Mouse (Mus musculus) frontal cortex, adult (tissue): ENCODE results near the gene Gm28710.

Experiments used
- ATAC-seq: cut with Nextera tagmentation; 2 replicates; pipeline ENCODE4 v1.9.2; 2017; ENCODE audit warnings: mild to moderate bottlenecking, moderate library complexity, mixed read lengths; ENCODE audit not compliant: low TSS enrichment

Gm28710 gene

GRCm38 (mm10) chr5:16791243-16791860 is at the start of gene Gm28710:
TSS of gene Gm28710 (plus strand) at chr5:16791810.
- ATAC-seq = no peak

GRCm38 (mm10) chr5:16777176-16777575 is 14.4 kb upstream of the Gm28710 start:
- no peak for ATAC-seq

GRCm38 (mm10) chr5:16778610-16779172 is 12.9 kb upstream of the Gm28710 start:
- ATAC-seq = no peak

- ATAC-seq = no peak
Observed at GRCm38 (mm10) chr5:16785627-16786026, 6.0 kb upstream of the Gm28710 start.

GRCm38 (mm10) chr5:16794972-16795371 is 3.4 kb downstream of the Gm28710 start:
- peak; percentile 99 for ATAC-seq

- ATAC-seq = no peak
Observed at GRCm38 (mm10) chr5:16802726-16803125, 11.1 kb downstream of the Gm28710 start.

GRCm38 (mm10) chr5:16838991-16839390 is 47.4 kb downstream of the Gm28710 start:
- ATAC-seq = no peak

GRCm38 (mm10) chr5:16869309-16869915 is 77.8 kb downstream of the Gm28710 start:
- ATAC-seq = peak; percentile 97

GRCm38 (mm10) chr5:16894161-16894560 is 102.6 kb downstream of the Gm28710 start:
- ATAC-seq = no peak

GRCm38 (mm10) chr5:16919791-16920190 is 128.2 kb downstream of the Gm28710 start:
- ATAC-seq = no peak

GRCm38 (mm10) chr5:16922473-16922872 is 130.9 kb downstream of the Gm28710 start:
- peak; percentile 88 for ATAC-seq
